Mouse (Mus musculus): ENCODE results near the gene Capn9.

The Capn9 gene

GRCm38 (mm10) chr8:124575811-124576210 lies at the start of gene Capn9:
Gene Capn9 (plus strand): TSS chr8:124576111.
- no peak for DNase-seq (ENCODE audit: low spot score)

- no peak for DNase-seq (ENCODE audit: low spot score)
Measured at GRCm38 (mm10) chr8:124526261-124526660, 49.6 kb upstream of the Capn9 start.

- no peak for DNase-seq (ENCODE audit: low spot score)
Measured at GRCm38 (mm10) chr8:124530076-124530475, 45.8 kb upstream of the Capn9 start.

GRCm38 (mm10) chr8:124530556-124530955 lies 45.4 kb upstream of the Capn9 start:
- no peak for DNase-seq (ENCODE audit: low spot score)

- DNase-seq (ENCODE audit: low spot score): no peak
Measured at GRCm38 (mm10) chr8:124530996-124531395, 44.9 kb upstream of the Capn9 start.

- no peak for DNase-seq (ENCODE audit: low spot score)
Measured at GRCm38 (mm10) chr8:124532626-124533025, 43.3 kb upstream of the Capn9 start.

GRCm38 (mm10) chr8:124535451-124535850 lies 40.5 kb upstream of the Capn9 start:
- no peak for DNase-seq (ENCODE audit: low spot score)

GRCm38 (mm10) chr8:124540906-124541305 lies 35.0 kb upstream of the Capn9 start:
- no peak for DNase-seq (ENCODE audit: low spot score)

- no peak for DNase-seq (ENCODE audit: low spot score)
Measured at GRCm38 (mm10) chr8:124542001-124542400, 33.9 kb upstream of the Capn9 start.

- DNase-seq (ENCODE audit: low spot score): no peak
Measured at GRCm38 (mm10) chr8:124543272-124543671, 32.6 kb upstream of the Capn9 start.

GRCm38 (mm10) chr8:124546371-124546770 lies 29.5 kb upstream of the Capn9 start:
- DNase-seq (ENCODE audit: low spot score): no peak

GRCm38 (mm10) chr8:124546815-124547214 lies 29.1 kb upstream of the Capn9 start:
- no peak for DNase-seq (ENCODE audit: low spot score)

- DNase-seq (ENCODE audit: low spot score): no peak
Measured at GRCm38 (mm10) chr8:124547269-124547668, 28.6 kb upstream of the Capn9 start.

GRCm38 (mm10) chr8:124548187-124548586 lies 27.7 kb upstream of the Capn9 start:
- no peak for DNase-seq (ENCODE audit: low spot score)

GRCm38 (mm10) chr8:124551011-124551661 lies 24.8 kb upstream of the Capn9 start:
- no peak for DNase-seq (ENCODE audit: low spot score)

GRCm38 (mm10) chr8:124555113-124555750 lies 20.7 kb upstream of the Capn9 start:
- DNase-seq (ENCODE audit: low spot score): no peak

GRCm38 (mm10) chr8:124556164-124556563 lies 19.7 kb upstream of the Capn9 start:
- DNase-seq (ENCODE audit: low spot score): no peak

GRCm38 (mm10) chr8:124556658-124557057 lies 19.3 kb upstream of the Capn9 start:
- no peak for DNase-seq (ENCODE audit: low spot score)

GRCm38 (mm10) chr8:124557476-124557875 lies 18.4 kb upstream of the Capn9 start:
- DNase-seq (ENCODE audit: low spot score): no peak

- DNase-seq (ENCODE audit: low spot score): no peak
Measured at GRCm38 (mm10) chr8:124567126-124567525, 8.8 kb upstream of the Capn9 start.

- DNase-seq (ENCODE audit: low spot score): no peak
Measured at GRCm38 (mm10) chr8:124567584-124567983, 8.3 kb upstream of the Capn9 start.

GRCm38 (mm10) chr8:124569100-124569499 lies 6.8 kb upstream of the Capn9 start:
- DNase-seq (ENCODE audit: low spot score): no peak

- DNase-seq (ENCODE audit: low spot score): no peak
Measured at GRCm38 (mm10) chr8:124569593-124569992, 6.3 kb upstream of the Capn9 start, which contains the start of gene Agt. Gene Agt (minus strand): TSS chr8:124569706.
